Mouse (Mus musculus) liver, embryonic 14.5 days (tissue): ENCODE measurements around the gene Spg7. TPM values are rescaled to one million over a fixed set of nuclear protein-coding genes. Genes with fewer than 3 reads are reported as not detected.

Experiments used
- ATAC-seq: fragments of 200-750 bp; cut with Nextera tagmentation; 2 replicates; pipeline ENCODE4 v1.8.0; 2017; ENCODE audit warnings: moderate number of reproducible peaks, mild to moderate bottlenecking, moderate library complexity; ENCODE audit not compliant: insufficient read depth
- DNase-seq, 3 experiments: peaks; one replicate each; pipeline ENCODE4 v3.0.0-alpha.2; 2012 to 2013; ENCODE audit warnings: low read depth in 3 of 3, low spot score in 3 of 3
- H3K27ac ChIP-seq: fragments of 300-500 bp; sonication (generic); 2 replicates; pipeline ENCODE4 v1.5.1; 2014; ENCODE audit warnings: moderate library complexity, mild to moderate bottlenecking, control low read depth, inconsistent platforms
- H3K27me3 ChIP-seq: fragments of 300-500 bp; sonication (generic); 2 replicates; pipeline ENCODE4 v1.6.1; 2014; ENCODE audit warnings: mild to moderate bottlenecking, low read length, moderate library complexity; ENCODE audit not compliant: control insufficient read depth, insufficient read depth
- H3K36me3 ChIP-seq: fragments of 300-500 bp; sonication (generic); replicated peaks from 2 replicates; pipeline ENCODE4 v1.6.1; 2014; ENCODE audit warnings: low read depth; ENCODE audit not compliant: control insufficient read depth, insufficient read depth
- H3K4me1 ChIP-seq, 2 experiments: fragments of 200-500 bp in 1 of 2; fragments of 300-500 bp in 1 of 2; sonication (generic) in 1 of 2; replicated peaks; 2 replicates each; pipeline ENCODE4 v1.6.1; 2012 to 2014; ENCODE audit warnings: antibody characterized with exemption in 1 of 2, inconsistent platforms in 1 of 2, low read length in 1 of 2; ENCODE audit not compliant: control insufficient read depth in 2 of 2, insufficient read depth in 2 of 2
- H3K4me2 ChIP-seq: fragments of 300-500 bp; sonication (generic); 2 replicates; pipeline ENCODE4 v1.6.1; 2014; ENCODE audit warnings: low read depth, mild to moderate bottlenecking, control low read depth, moderate library complexity
- H3K4me3 ChIP-seq, 2 experiments: fragments of 200-500 bp in 1 of 2; fragments of 300-500 bp in 1 of 2; sonication (generic) in 1 of 2; 2 replicates each; pipeline ENCODE4 v1.5.1; 2012 to 2014; ENCODE audit warnings: low read depth in 2 of 2, low read length in 2 of 2, mild to moderate bottlenecking in 2 of 2, control low read depth in 1 of 2, inconsistent platforms in 1 of 2, moderate library complexity in 1 of 2; ENCODE audit not compliant: insufficient read depth in 1 of 2
- H3K9ac ChIP-seq: fragments of 300-500 bp; sonication (generic); replicated peaks from 2 replicates; pipeline ENCODE4 v1.6.1; 2014; ENCODE audit warnings: mild to moderate bottlenecking, control low read depth, moderate library complexity
- H3K9me3 ChIP-seq: fragments of 300-500 bp; sonication (generic); 2 replicates; pipeline ENCODE4 v1.6.1; 2016; ENCODE audit warnings: low read length, mixed read lengths; ENCODE audit not compliant: control insufficient read depth
- CTCF ChIP-seq: IDR thresholded peaks from 2 replicates; pipeline ENCODE4 v1.5.1; 2016; ENCODE audit warnings: antibody characterized with exemption, low read depth, control low read depth
- EP300 ChIP-seq: IDR thresholded peaks from 2 replicates; pipeline ENCODE4 v1.6.1; 2016; ENCODE audit warnings: antibody characterized with exemption, low read depth
- WGBS: fragments of 180-500 bp; shearing (Covaris S2); extraction: QIAGEN DNeasy Blood & Tissue Kit; methylation state at CpG from one replicate; pipeline ENCODE4 v1.1.7; 2014; ENCODE audit not compliant: insufficient replicate concordance; 5-methylcytosine and 5-hydroxymethylcytosine counted together
- polyA plus RNA-seq, 2 experiments: library from polyadenylated mRNA; depleted of rRNA in 1 of 2; stranded (reverse) in 1 of 2; unstranded in 1 of 2; fragments of >200 nt; fragmentation: Nextera tagmentation in 1 of 2; extraction: Ambion mirVana in 1 of 2; gene quantifications; 2 replicates each; pipeline versions ENCODE4 v1.2.1 to v1.2.3; 2012 to 2014

Gene Spg7
- polyA plus RNA-seq, 2 experiments = 19.5 to 26.0 TPM

- DNase-seq (peak in 1 of 3 experiments; percentile 33), ATAC-seq (peak; percentile 23)
- peaks cover 6% of the 10 kb centered on the region for H3K36me3 ChIP-seq
- TF ChIP-seq EP300 = peak; percentile 22; the same call in 1 of the 2 replicates
- no peak for TF ChIP-seq CTCF
- no peaks in the 10 kb centered on the region for H3K9me3 ChIP-seq
- under 1% methylated on average over 14 of the region's 14 CpGs for WGBS
- peak overlapping the region; percentile 85 for H3K4me2 ChIP-seq
- peak overlapping the region; percentile 76 to 96 for H3K4me3 ChIP-seq
- peaks cover 12 to 19% of the 10 kb centered on the region in 2 experiments for H3K4me1 ChIP-seq
- H3K27me3 ChIP-seq = no peaks in the 10 kb centered on the region
- peak overlapping the region; percentile 92 for H3K27ac ChIP-seq
- H3K9ac ChIP-seq = peak overlapping the region; percentile 97
These were observed 2.1 kb downstream of the Spg7 start for GRCm38 (mm10) chr8:123064809-123065213.

GRCm38 (mm10) chr8:123065214-123066100, 2.7 kb downstream of the Spg7 start:
- Histone ChIP-seq H3K4me2 (peak overlapping the region; percentile 85), H3K4me3 (peak overlapping the region; percentile 83 to 96), H3K36me3 (peaks cover 6% of the 10 kb centered on the region), H3K27me3 (no peaks in the 10 kb centered on the region), H3K9ac (peak overlapping the region; percentile 97), H3K4me1 (peaks cover 12 to 19% of the 10 kb centered on the region in 2 experiments), H3K9me3 (no peaks in the 10 kb centered on the region), H3K27ac (peak overlapping the region; percentile 92)
- WGBS = 0% methylated on average over 84 of the region's 84 CpGs
- peak; percentile 92 to 95 (median 93) for DNase-seq
- peak; percentile 97 for ATAC-seq
- TF ChIP-seq EP300 (no peak), CTCF (peak; percentile 75)

GRCm38 (mm10) chr8:123066101-123066683, 3.5 kb downstream of the Spg7 start:
- Histone ChIP-seq H3K4me2 (peak overlapping the region; percentile 85), H3K27me3 (no peaks in the 10 kb centered on the region), H3K9ac (peak overlapping the region; percentile 97), H3K36me3 (peaks cover 11% of the 10 kb centered on the region), H3K27ac (peak overlapping the region; percentile 92), H3K4me1 (peaks cover 12 to 19% of the 10 kb centered on the region in 2 experiments), H3K9me3 (no peaks in the 10 kb centered on the region), H3K4me3 (peak overlapping the region; percentile 83 to 96)
- peak; percentile 29; the same call in 1 of the 2 replicates for TF ChIP-seq CTCF
- TF ChIP-seq EP300 = no peak
- DNase-seq = peak in 1 of 3 experiments; percentile 33
- no peak for ATAC-seq
- WGBS = 31% methylated on average over 7 of the region's 7 CpGs

- WGBS = 81% methylated on average over 4 of the region's 4 CpGs
- peaks cover 5 to 11% of the 10 kb centered on the region in 2 experiments for H3K4me1 ChIP-seq
- no peak overlapping the region for H3K4me2 ChIP-seq
- no peak overlapping the region for H3K9ac ChIP-seq
- no peaks in the 10 kb centered on the region for H3K9me3 ChIP-seq
- ATAC-seq (no peak), DNase-seq (no peak)
- no peak overlapping the region for H3K27ac ChIP-seq
- H3K36me3 ChIP-seq = peaks cover 14% of the 10 kb centered on the region
- H3K4me3 ChIP-seq = no peak overlapping the region
- TF ChIP-seq CTCF (no peak), EP300 (no peak)
- no peaks in the 10 kb centered on the region for H3K27me3 ChIP-seq
These were observed 8.4 kb downstream of the Spg7 start for GRCm38 (mm10) chr8:123071176-123071575.

- peaks cover 0 to 4% of the 10 kb centered on the region in 2 experiments; a peak in 2 of 4 replicates for H3K4me1 ChIP-seq
- no peak overlapping the region for H3K27ac ChIP-seq
- ATAC-seq (peak; percentile 53; the same call in 1 of the 2 replicates), DNase-seq (no peak)
- no peaks in the 10 kb centered on the region for H3K27me3 ChIP-seq
- no peak overlapping the region for H3K9ac ChIP-seq
- H3K36me3 ChIP-seq = peaks cover 12% of the 10 kb centered on the region
- no peaks in the 10 kb centered on the region for H3K9me3 ChIP-seq
- H3K4me2 ChIP-seq = no peak overlapping the region
- WGBS = 51% methylated on average over 6 of the region's 6 CpGs
- TF ChIP-seq CTCF (no peak), EP300 (no peak)
- no peak overlapping the region for H3K4me3 ChIP-seq
These were observed 14.5 kb downstream of the Spg7 start for GRCm38 (mm10) chr8:123077213-123077612.
